ENCODE assay signal across 29 mouse cellular contexts in genomic region chr2:129914261-129914660, GRCm38 (mm10).
DNase-seq lines count a peak whose midpoint lies in the region; ATAC-seq and TF ChIP-seq lines count a peak whose summit lies in the region.
"Had no signal": no experiment of that assay in that cellular context is flagged by ENCODE, and none has a peak within 500 bp of the region (broad histone marks: within the 10 kb centered on the region; RNA-seq: fewer than 3 reads in every experiment).

No protein-coding gene starts in this region.

- TF ChIP-seq RAD21 in CH12.LX (IDR thresholded peaks at IDR 0.05; ENCODE audit: low read depth, low read length), result no peak

- H3K27me3 ChIP-seq in CH12.LX (replicated peaks), result peaks cover 9% of the 10 kb centered on the region
- H3K27me3 ChIP-seq: forebrain, embryonic 12.5 days had no signal

- no peaks in the 10 kb centered on the region for H3K36me3 ChIP-seq in CH12.LX (replicated peaks in 1 of 2; ENCODE audit: control insufficient read depth in 1 of 2, insufficient read depth in 1 of 2, low read length in 1 of 2)
- H3K36me3 ChIP-seq: embryonic facial prominence, embryonic 13.5 days; forebrain, embryonic 12.5 days; kidney, embryonic 15.5 days had no signal

- 76% methylated on average over 8 of the region's 8 CpGs for WGBS in lung, adult 2 months

- no peak for TF ChIP-seq POLR2A in CH12.LX (IDR thresholded peaks at IDR 0.05; ENCODE audit: low read depth, low read length)
- no peak for TF ChIP-seq POLR2A in lung, adult 2 months (IDR thresholded peaks at IDR 0.05; ENCODE audit: borderline replicate concordance, extremely low read depth, low read depth, low read length)

- H3K79me2 ChIP-seq in CH12.LX (replicated peaks; ENCODE audit: control insufficient read depth, extremely low read depth, insufficient read depth, poor library complexity, severe bottlenecking), result no peaks in the 10 kb centered on the region

- H3K27ac ChIP-seq in CH12.LX (ENCODE audit: insufficient read depth, low read depth), result no peak overlapping the region
- H3K27ac ChIP-seq: embryonic facial prominence, embryonic 13.5 days; forebrain, embryonic 12.5 days; hindbrain, embryonic 14.5 days; kidney, embryonic 15.5 days; liver, embryonic 14.5 days had no signal

- no peak overlapping the region for H3K4me3 ChIP-seq in CH12.LX (replicated peaks in 1 of 3; ENCODE audit: low read depth in 2 of 3, low read length in 2 of 3, poor library complexity in 1 of 3)
- H3K4me3 ChIP-seq in lung, adult 2 months (replicated peaks; ENCODE audit: extremely low read depth, low read depth, low read length), result no peak overlapping the region
- H3K4me3 ChIP-seq: embryonic facial prominence, embryonic 13.5 days; erythroblast, embryonic 14.5 days; forebrain, embryonic 12.5 days; kidney, embryonic 15.5 days had no signal

- peak overlapping the region; percentile 79 for H3K4me2 ChIP-seq in CH12.LX (ENCODE audit: insufficient read depth, low read depth, poor library complexity, severe bottlenecking)
- H3K4me2 ChIP-seq: embryonic facial prominence, embryonic 13.5 days; forebrain, embryonic 12.5 days; heart, embryonic 11.5 days; hindbrain, embryonic 14.5 days; kidney, embryonic 15.5 days; lung, embryonic 14.5 days had no signal

- in situ Hi-C loops in CH12.LX (cut with MboI; ENCODE audit: low pct_ligation_motif_present, low pct_unique_long_range_greater_than_20kb, low sequenced_read_pairs), result loop anchor here (25.0 kb wide), 1 partner anchor 323 kb away; no protein-coding TSS in a partner anchor

- TF ChIP-seq CTCF in CH12.LX (conservative IDR thresholded peaks at IDR 0.05 in 1 of 2, IDR thresholded peaks at IDR 0.05 in 1 of 2; ENCODE audit: low read depth in 2 of 2, low read length in 2 of 2), result no peak
- TF ChIP-seq CTCF in lung, adult 2 months (IDR thresholded peaks at IDR 0.05; ENCODE audit: insufficient read depth, low read length), result no peak

- peak; percentile 74 for ATAC-seq in frontal cortex, adult (ENCODE audit: low TSS enrichment)
- ATAC-seq: inflammation-experienced regulatory T-cells, adult 6 months had no signal

- no peaks in the 10 kb centered on the region for H3K9me3 ChIP-seq in CH12.LX (replicated peaks; ENCODE audit: low read length)
- H3K9me3 ChIP-seq: embryonic facial prominence, embryonic 13.5 days; forebrain, embryonic 12.5 days; kidney, embryonic 15.5 days had no signal

- intact Hi-C loops in left cerebral cortex, postnatal 4 days (cut with DNase I), result no loop called here
- intact Hi-C loops in left cerebral cortex, postnatal 36 days (cut with DNase I), result loop anchor here (5.0 kb wide), 1 partner anchor 73 kb away; no protein-coding TSS in a partner anchor

- no peak for DNase-seq in frontal cortex, postnatal 10 days (ENCODE audit: low spot score in 2 of 2)
- peak; percentile 38 to 52 for DNase-seq in left cerebral cortex, adult 18-20 months (ENCODE audit: low spot score in 2 of 2)
- DNase-seq in left cerebral cortex, postnatal 4 days, result no peak
- DNase-seq in CH12.LX (ENCODE audit: extremely low read depth), result no peak
- peak; percentile 38 to 44 for DNase-seq in left cerebral cortex, postnatal 36 days (ENCODE audit: low spot score in 2 of 2)
- no peak for DNase-seq in lung, adult 2 months
- DNase-seq in kidney, adult 18-20 months, result no peak
- DNase-seq: adrenal gland, postnatal 14 days; cerebellum, adult 11-12 months; cerebellum, adult 9-11 months; embryo, embryonic 11 days; gastrocnemius, postnatal 25 days; heart, adult 18-20 months; heart, postnatal 4 days; kidney, adult 11 months; kidney, postnatal 25 days; liver; lung, embryonic 14.5 days; lung, postnatal 14 days; midbrain, embryonic 14.5 days had no signal

- no peak overlapping the region for H3K9ac ChIP-seq in CH12.LX (ENCODE audit: insufficient read depth, low read depth)
- H3K9ac ChIP-seq: embryonic facial prominence, embryonic 13.5 days; forebrain, embryonic 12.5 days; hindbrain, embryonic 14.5 days; kidney, embryonic 15.5 days; liver, embryonic 14.5 days; lung, embryonic 14.5 days had no signal

- dilution Hi-C loops in CH12.LX (cut with MboI; ENCODE audit: extremely low pct_ligation_motif_present, extremely low pct_unique_long_range_greater_than_20kb, low sequenced_read_pairs), result no loop called here

- H3K4me1 ChIP-seq in CH12.LX (ENCODE audit: control insufficient read depth in 1 of 2, insufficient read depth in 2 of 2), result no peaks in the 10 kb centered on the region
- no peaks in the 10 kb centered on the region for H3K4me1 ChIP-seq in lung, adult 2 months (ENCODE audit: control insufficient read depth, insufficient read depth, low read length)

- TF ChIP-seq EP300 in CH12.LX (IDR thresholded peaks at IDR 0.05; ENCODE audit: low read length), result no peak

TF ChIP-seq in CH12.LX, 34 proteins besides CTCF, POLR2A, EP300 and RAD21:
- TF ChIP-seq ZMIZ1 (IDR thresholded peaks at IDR 0.05; ENCODE audit: low read depth, low read length) (no peak), KAT2A (IDR thresholded peaks at IDR 0.05; ENCODE audit: insufficient replicate concordance, low read length) (no peak), MAFK (IDR thresholded peaks at IDR 0.05; ENCODE audit: insufficient replicate concordance, low read length) (no peak), MAZ (IDR thresholded peaks at IDR 0.05; ENCODE audit: low read depth, low read length) (no peak), E2F4 (IDR thresholded peaks at IDR 0.05; ENCODE audit: insufficient replicate concordance, low read depth, low read length) (no peak), SIN3A (IDR thresholded peaks at IDR 0.05; ENCODE audit: low read length) (no peak), IRF4 (IDR thresholded peaks at IDR 0.05; ENCODE audit: low read depth, low read length) (no peak), CHD1 (IDR thresholded peaks at IDR 0.05; ENCODE audit: low read depth, low read length) (no peak), UBTF (IDR thresholded peaks at IDR 0.05; ENCODE audit: low read depth, low read length) (no peak), PAX5 (IDR thresholded peaks at IDR 0.05; ENCODE audit: low read length) (no peak), TCF12 (IDR thresholded peaks at IDR 0.05; ENCODE audit: low read depth, low read length) (no peak), GABPA (IDR thresholded peaks at IDR 0.05; ENCODE audit: insufficient replicate concordance, low read depth, low read length) (no peak)

Comparison
In these comparisons a context has a peak if more than half of its experiments do, and no peak if none do; other contexts are left out.
1. DNase-seq: peak in left cerebral cortex, adult 18-20 months (2 of 2) and left cerebral cortex, postnatal 36 days (2 of 2); none in frontal cortex, postnatal 10 days (0 of 2), left cerebral cortex, postnatal 4 days (single experiment), CH12.LX (single experiment), lung, adult 2 months (single experiment) and kidney, adult 18-20 months (single experiment).